In genomic region chr11:85918388-85918940, GRCm38 (mm10) we compare ENCODE assay signal across 16 mouse cellular contexts. TPM values are rescaled to one million over a fixed set of nuclear protein-coding genes. Genes with fewer than 3 reads are reported as not detected.
DNase-seq lines count a peak whose midpoint lies in the region; ATAC-seq and TF ChIP-seq lines count a peak whose summit lies in the region.
"Had no signal": no experiment of that assay in that cellular context is flagged by ENCODE, and none has a peak within 500 bp of the region (broad histone marks: within the 10 kb centered on the region; RNA-seq: fewer than 3 reads in every experiment).

No protein-coding gene starts in this region.

- TF ChIP-seq CTCF in hindbrain, postnatal 0 days (IDR thresholded peaks at IDR 0.05; ENCODE audit: low read depth): no peak

- peaks cover 79% of the 10 kb centered on the region for H3K27me3 ChIP-seq in hindbrain, embryonic 10.5 days (ENCODE audit: insufficient read depth, poor library complexity, severe bottlenecking)
- H3K27me3 ChIP-seq in hindbrain, postnatal 0 days (ENCODE audit: insufficient read depth, low read length): no peaks in the 10 kb centered on the region
- peaks cover 17% of the 10 kb centered on the region for H3K27me3 ChIP-seq in embryonic facial prominence, embryonic 12.5 days
- no peaks in the 10 kb centered on the region for H3K27me3 ChIP-seq in limb, embryonic 11.5 days (ENCODE audit: control insufficient read depth, insufficient read depth, low read length)
- peaks cover 12% of the 10 kb centered on the region; the same call in 1 of the 2 replicates for H3K27me3 ChIP-seq in midbrain, embryonic 16.5 days (ENCODE audit: control insufficient read depth, insufficient read depth, low read depth, low read length)

- no peak overlapping the region for H3K4me2 ChIP-seq in hindbrain, postnatal 0 days (ENCODE audit: low read depth, low read length)
- peak overlapping the region; percentile 31 for H3K4me2 ChIP-seq in embryonic facial prominence, embryonic 12.5 days (replicated peaks)
- H3K4me2 ChIP-seq in limb, embryonic 11.5 days (ENCODE audit: low read depth, severe bottlenecking): peak overlapping the region; percentile 36
- peak overlapping the region; percentile 19; the same call in 1 of the 2 replicates for H3K4me2 ChIP-seq in midbrain, embryonic 16.5 days (ENCODE audit: low read length)

- H3K9ac ChIP-seq in hindbrain, postnatal 0 days (replicated peaks; ENCODE audit: low read length): no peak overlapping the region
- no peak overlapping the region for H3K9ac ChIP-seq in embryonic facial prominence, embryonic 12.5 days
- H3K9ac ChIP-seq in limb, embryonic 11.5 days (ENCODE audit: low read length): peak overlapping the region; percentile 30; the same call in 1 of the 2 replicates
- H3K9ac ChIP-seq in midbrain, embryonic 16.5 days (ENCODE audit: low read depth, low read length): no peak overlapping the region
- H3K9ac ChIP-seq: liver, postnatal 0 days had no signal

- DNase-seq in hindbrain, embryonic 10.5 days (ENCODE audit: low spot score): no peak
- DNase-seq in hindbrain, postnatal 0 days (ENCODE audit: low spot score): no peak
- peak; percentile 59 for DNase-seq in limb, embryonic 11.5 days (ENCODE audit: low spot score)
- no peak for DNase-seq in cerebellum, postnatal 14 days
- DNase-seq in kidney, adult 11 months: no peak
- DNase-seq in T-cell, adult 2 months (ENCODE audit: low spot score): no peak
- DNase-seq: heart, adult 11 months; heart, postnatal 14 days; kidney, postnatal 36 days; liver, postnatal 0 days had no signal

- peak overlapping the region; percentile 81 for H3K27ac ChIP-seq in hindbrain, embryonic 10.5 days
- H3K27ac ChIP-seq in hindbrain, postnatal 0 days: no peak overlapping the region
- peak overlapping the region; percentile 69 for H3K27ac ChIP-seq in embryonic facial prominence, embryonic 12.5 days
- H3K27ac ChIP-seq in limb, embryonic 11.5 days (replicated peaks; ENCODE audit: low read depth, low read length): peak overlapping the region; percentile 87
- H3K27ac ChIP-seq in midbrain, embryonic 16.5 days (ENCODE audit: low read length): no peak overlapping the region

- no peak for ATAC-seq in hindbrain, postnatal 0 days
- no peak for ATAC-seq in embryonic facial prominence, embryonic 12.5 days (ENCODE audit: insufficient number of reproducible peaks, insufficient read depth, low FRiP score, low TSS enrichment)
- ATAC-seq in limb, embryonic 11.5 days (ENCODE audit: insufficient number of reproducible peaks, low FRiP score, low TSS enrichment, low read depth): no peak
- no peak for ATAC-seq in midbrain, embryonic 16.5 days
- ATAC-seq: intestine, embryonic 16.5 days; liver, postnatal 0 days had no signal

- H3K4me1 ChIP-seq in hindbrain, embryonic 10.5 days (replicated peaks): peaks cover 35% of the 10 kb centered on the region
- no peaks in the 10 kb centered on the region for H3K4me1 ChIP-seq in hindbrain, postnatal 0 days (ENCODE audit: insufficient read depth, low read length)
- H3K4me1 ChIP-seq in embryonic facial prominence, embryonic 12.5 days: peaks cover 29% of the 10 kb centered on the region
- H3K4me1 ChIP-seq in limb, embryonic 11.5 days (ENCODE audit: control insufficient read depth, insufficient read depth, low read length): peaks cover 42% of the 10 kb centered on the region
- peaks cover 11% of the 10 kb centered on the region; the same call in 1 of the 2 replicates for H3K4me1 ChIP-seq in midbrain, embryonic 16.5 days (ENCODE audit: control insufficient read depth, insufficient read depth, low read length)

- WGBS in hindbrain, embryonic 10.5 days: 51% methylated on average over 10 of the region's 10 CpGs
- WGBS in hindbrain, postnatal 0 days: 48% methylated on average over 10 of the region's 10 CpGs
- 21% methylated on average over 10 of the region's 10 CpGs for WGBS in embryonic facial prominence, embryonic 12.5 days
- WGBS in limb, embryonic 11.5 days: 19% methylated on average over 10 of the region's 10 CpGs
- 28% methylated on average over 10 of the region's 10 CpGs for WGBS in midbrain, embryonic 16.5 days

- H3K4me3 ChIP-seq in hindbrain, embryonic 10.5 days: peak overlapping the region; percentile 2; the same call in 1 of the 2 replicates
- no peak overlapping the region for H3K4me3 ChIP-seq in hindbrain, postnatal 0 days (ENCODE audit: low read length)
- H3K4me3 ChIP-seq in embryonic facial prominence, embryonic 12.5 days: no peak overlapping the region
- H3K4me3 ChIP-seq in limb, embryonic 11.5 days (ENCODE audit: low read depth, low read length): no peak overlapping the region
- H3K4me3 ChIP-seq in midbrain, embryonic 16.5 days (ENCODE audit: low read depth, low read length): no peak overlapping the region

- H3K36me3 ChIP-seq in hindbrain, embryonic 10.5 days: no peaks in the 10 kb centered on the region
- no peaks in the 10 kb centered on the region for H3K36me3 ChIP-seq in hindbrain, postnatal 0 days (ENCODE audit: insufficient read depth, low read length)
- H3K36me3 ChIP-seq in embryonic facial prominence, embryonic 12.5 days: no peaks in the 10 kb centered on the region
- H3K36me3 ChIP-seq in limb, embryonic 11.5 days (ENCODE audit: control insufficient read depth, insufficient read depth, low read length): no peaks in the 10 kb centered on the region; the same call in 1 of the 2 replicates
- no peaks in the 10 kb centered on the region for H3K36me3 ChIP-seq in midbrain, embryonic 16.5 days (ENCODE audit: control insufficient read depth, insufficient read depth, low read length)

- H3K9me3 ChIP-seq in hindbrain, embryonic 10.5 days: no peaks in the 10 kb centered on the region
- H3K9me3 ChIP-seq in hindbrain, postnatal 0 days (ENCODE audit: low read length): no peaks in the 10 kb centered on the region
- no peaks in the 10 kb centered on the region for H3K9me3 ChIP-seq in embryonic facial prominence, embryonic 12.5 days
- no peaks in the 10 kb centered on the region for H3K9me3 ChIP-seq in limb, embryonic 11.5 days (ENCODE audit: control insufficient read depth, low read length)
- H3K9me3 ChIP-seq in midbrain, embryonic 16.5 days (replicated peaks; ENCODE audit: control insufficient read depth, low read length, poor library complexity, severe bottlenecking): no peaks in the 10 kb centered on the region

RNA-seq across cellular contexts. Expression of gene Tbx4, which starts 32.2 kb away (rescaled TPM):
- 0.09 and 0.22 TPM in 2 replicates for polyA plus RNA-seq in hindbrain, embryonic 10.5 days (2016; fragmentation: Nextera tagmentation; extraction: Ambion mirVana)
- total RNA-seq in hindbrain, postnatal 0 days (2014; rRNA removed): 0.18 and 0.47 TPM in 2 replicates
- polyA plus RNA-seq in hindbrain, postnatal 0 days (2015; fragmentation: Nextera tagmentation; extraction: Ambion mirVana): 0.20 and 0.23 TPM in 2 replicates
- polyA plus RNA-seq in embryonic facial prominence, embryonic 12.5 days (2016; fragmentation: Nextera tagmentation; extraction: Ambion mirVana): 2.2 and 2.4 TPM in 2 replicates
- 36.3 and 36.7 TPM in 2 replicates for polyA plus RNA-seq in limb, embryonic 11.5 days (2014; fragmentation: Nextera tagmentation; extraction: Ambion mirVana)
- 0.17 and 0.43 TPM in 2 replicates for polyA plus RNA-seq in midbrain, embryonic 16.5 days (2015; fragmentation: Nextera tagmentation; extraction: Ambion mirVana)
- total RNA-seq: adrenal gland, postnatal 4 days; common myeloid progenitor, adult 5-6 weeks; megakaryocyte progenitor cell, adult 5-6 weeks had no signal
- polyA plus RNA-seq: intestine, embryonic 16.5 days; liver, postnatal 0 days had no signal

Comparison
In these comparisons a context has a peak if more than half of its experiments do, and no peak if none do; other contexts are left out.
1. H3K27ac ChIP-seq: peak in hindbrain, embryonic 10.5 days (single experiment), embryonic facial prominence, embryonic 12.5 days (single experiment) and limb, embryonic 11.5 days (single experiment); none in hindbrain, postnatal 0 days (single experiment) and midbrain, embryonic 16.5 days (single experiment).
2. RNA of gene Tbx4, which starts 32.2 kb away (polyA plus RNA-seq): 36.3 to 36.7 TPM in limb, embryonic 11.5 days; 2.2 to 2.4 TPM in embryonic facial prominence, embryonic 12.5 days, 0.17 to 0.43 TPM in midbrain, embryonic 16.5 days, 0.09 to 0.22 TPM in hindbrain, embryonic 10.5 days and 0.20 to 0.23 TPM in hindbrain, postnatal 0 days; every median in the first group is over 10 times any median in the second.